Mouse (Mus musculus): ENCODE results near the gene Ccl19.
"Not testable (repeated sequence)": the region's sequence is repeated elsewhere in the genome, so short reads cannot be mapped to it uniquely, and the experiment has no call there.

Gene Ccl19

GRCm38 (mm10) chr4:42756477-42756876 lies at the start of gene Ccl19:
Ccl19 (minus strand) TSS chr4:42756577.
- DNase-seq (ENCODE audit: low spot score) = not testable (repeated sequence)

GRCm38 (mm10) chr4:42773893-42774292 lies 17.5 kb upstream of the Ccl19 start, which contains the start of gene Ccl21a:
Ccl21a (minus strand) TSS chr4:42773993.
- DNase-seq (ENCODE audit: low spot score) = not testable (repeated sequence)

GRCm38 (mm10) chr4:42735245-42735644 lies 21.1 kb downstream of the Ccl19 start, which contains the start of gene 4930578G10Rik:
4930578G10Rik (plus strand) TSS chr4:42735545.
- not testable (repeated sequence) for DNase-seq (ENCODE audit: low spot score)

Data from embryo, embryonic 10.5 days (tissue).